11 mouse cellular contexts compared by ENCODE assay signal in the genomic region with DNA sequence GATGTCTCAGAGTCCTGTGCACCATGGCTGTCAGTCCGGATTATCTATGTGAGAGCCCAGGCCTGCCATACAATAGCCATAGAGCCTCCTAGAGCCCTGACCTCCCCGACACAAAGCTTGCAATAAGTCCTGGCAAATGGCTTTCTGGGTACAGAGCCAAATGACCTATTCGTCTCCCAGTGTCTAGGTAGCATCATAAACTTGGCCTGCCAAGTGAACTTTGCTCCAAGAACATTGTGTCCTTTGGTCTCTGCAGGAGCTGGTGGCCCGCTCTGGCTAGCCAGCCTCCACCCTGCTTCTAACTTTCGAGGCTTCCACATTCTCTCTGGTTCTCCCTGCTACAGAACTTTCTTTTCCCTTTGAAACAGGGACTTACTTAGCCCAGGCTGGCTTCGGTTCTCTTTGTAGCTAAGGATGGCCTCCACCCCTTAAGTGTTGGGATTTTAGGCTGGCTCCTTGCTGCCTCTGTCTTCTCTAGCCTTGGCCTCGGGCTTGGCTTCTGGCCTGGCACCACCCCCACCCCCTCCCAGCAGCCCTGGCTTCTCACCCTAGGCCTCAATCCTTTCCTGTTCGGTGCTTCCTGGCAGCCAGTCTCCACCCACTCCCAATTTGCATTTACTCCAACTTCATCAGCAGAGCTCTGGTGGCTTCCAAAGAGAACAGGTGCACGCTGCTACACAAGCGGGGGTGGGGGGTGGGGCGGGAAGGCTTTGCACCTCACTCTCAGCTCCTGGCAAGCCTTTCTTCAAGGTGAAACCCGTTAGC.
DNase-seq lines count a peak whose midpoint lies in the region; ATAC-seq and TF ChIP-seq lines count a peak whose summit lies in the region.
"Had no signal": no experiment of that assay in that cellular context is flagged by ENCODE, and none has a peak within 500 bp of the region (broad histone marks: within the 10 kb centered on the region; RNA-seq: fewer than 3 reads in every experiment).

No protein-coding gene starts in this region.

- no peaks in the 10 kb centered on the region for H3K9me3 ChIP-seq in hindbrain, postnatal 0 days (ENCODE audit: low read length)
- no peaks in the 10 kb centered on the region for H3K9me3 ChIP-seq in hindbrain, embryonic 12.5 days (replicated peaks)
- H3K9me3 ChIP-seq in stomach, postnatal 0 days (ENCODE audit: control insufficient read depth, low read length) = no peaks in the 10 kb centered on the region
- H3K9me3 ChIP-seq: hindbrain, embryonic 13.5 days; liver, embryonic 12.5 days had no signal

- 49% methylated on average over 12 of the region's 12 CpGs for WGBS in hindbrain, postnatal 0 days
- 51% methylated on average over 12 of the region's 12 CpGs for WGBS in hindbrain, embryonic 12.5 days
- WGBS in stomach, postnatal 0 days = 40% methylated on average over 12 of the region's 12 CpGs

- no peak overlapping the region for H3K4me3 ChIP-seq in hindbrain, postnatal 0 days (ENCODE audit: low read length)
- no peak overlapping the region for H3K4me3 ChIP-seq in hindbrain, embryonic 12.5 days
- H3K4me3 ChIP-seq in stomach, postnatal 0 days (ENCODE audit: low read depth, low read length) = no peak overlapping the region
- H3K4me3 ChIP-seq: hindbrain, embryonic 13.5 days; liver, embryonic 12.5 days had no signal

- H3K27me3 ChIP-seq in hindbrain, postnatal 0 days (ENCODE audit: insufficient read depth, low read length) = no peaks in the 10 kb centered on the region; the same call in 1 of the 2 replicates
- H3K27me3 ChIP-seq in hindbrain, embryonic 12.5 days = peaks cover 13% of the 10 kb centered on the region; the same call in 1 of the 2 replicates
- no peaks in the 10 kb centered on the region for H3K27me3 ChIP-seq in stomach, postnatal 0 days (ENCODE audit: control insufficient read depth, insufficient read depth, low read length)

- TF ChIP-seq CTCF in hindbrain, postnatal 0 days (IDR thresholded peaks at IDR 0.05; ENCODE audit: low read depth) = no peak
- no peak for TF ChIP-seq CTCF in stomach, postnatal 0 days (IDR thresholded peaks at IDR 0.05; ENCODE audit: low read depth)

- DNase-seq in adrenal gland, adult 8-10 months = peak; percentile 19
- no peak for DNase-seq in adrenal gland, postnatal 10 days
- peak; percentile 34 for DNase-seq in hindbrain, postnatal 0 days (ENCODE audit: low spot score)
- peak; percentile 9 for DNase-seq in thymus, postnatal 25 days
- DNase-seq in thymus, adult 18-20 months = no peak
- no peak for DNase-seq in stomach, postnatal 0 days (ENCODE audit: low spot score)
- DNase-seq: layer of hippocampus, adult 9-11 months had no signal

- TF ChIP-seq EP300 in stomach, postnatal 0 days (optimal IDR thresholded peaks at IDR 0.05) = no peak

- H3K9ac ChIP-seq in hindbrain, postnatal 0 days (replicated peaks; ENCODE audit: low read length) = no peak overlapping the region
- no peak overlapping the region for H3K9ac ChIP-seq in hindbrain, embryonic 12.5 days
- H3K9ac ChIP-seq in stomach, postnatal 0 days (ENCODE audit: low read length) = no peak overlapping the region
- H3K9ac ChIP-seq: hindbrain, embryonic 13.5 days; liver, embryonic 12.5 days had no signal

- H3K27ac ChIP-seq in hindbrain, postnatal 0 days = no peak overlapping the region
- no peak overlapping the region for H3K27ac ChIP-seq in hindbrain, embryonic 12.5 days
- H3K27ac ChIP-seq in stomach, postnatal 0 days (replicated peaks) = no peak overlapping the region
- H3K27ac ChIP-seq: hindbrain, embryonic 13.5 days; liver, embryonic 12.5 days had no signal

- ATAC-seq in hindbrain, postnatal 0 days = peak; percentile 21; the same call in 1 of the 2 replicates
- ATAC-seq in hindbrain, embryonic 12.5 days (ENCODE audit: low FRiP score) = no peak
- no peak for ATAC-seq in stomach, postnatal 0 days (ENCODE audit: low FRiP score, low TSS enrichment)
- ATAC-seq in CD4-positive, CD25-positive, alpha-beta regulatory T cell, adult 4 months = no peak
- ATAC-seq: liver, embryonic 12.5 days had no signal

- H3K36me3 ChIP-seq in hindbrain, postnatal 0 days (ENCODE audit: insufficient read depth, low read length) = no peaks in the 10 kb centered on the region
- H3K36me3 ChIP-seq in hindbrain, embryonic 12.5 days = no peaks in the 10 kb centered on the region
- H3K36me3 ChIP-seq in stomach, postnatal 0 days (ENCODE audit: control insufficient read depth, insufficient read depth, low read length) = no peaks in the 10 kb centered on the region
- H3K36me3 ChIP-seq: hindbrain, embryonic 13.5 days; liver, embryonic 12.5 days had no signal

- H3K4me1 ChIP-seq in hindbrain, postnatal 0 days (ENCODE audit: insufficient read depth, low read length) = no peaks in the 10 kb centered on the region
- H3K4me1 ChIP-seq in hindbrain, embryonic 12.5 days = 0 out of 2 replicates have a peak, but pooled peaks cover 10% of the 10 kb centered on the region
- no peaks in the 10 kb centered on the region for H3K4me1 ChIP-seq in stomach, postnatal 0 days (replicated peaks; ENCODE audit: control insufficient read depth, insufficient read depth)
- H3K4me1 ChIP-seq: liver, embryonic 12.5 days had no signal

- no peak overlapping the region for H3K4me2 ChIP-seq in hindbrain, postnatal 0 days (ENCODE audit: low read depth, low read length)
- H3K4me2 ChIP-seq in hindbrain, embryonic 12.5 days (replicated peaks) = no peak overlapping the region
- no peak overlapping the region for H3K4me2 ChIP-seq in stomach, postnatal 0 days (replicated peaks; ENCODE audit: low read depth)
- H3K4me2 ChIP-seq: hindbrain, embryonic 13.5 days; liver, embryonic 12.5 days had no signal

Comparison
In these comparisons a context has a peak if more than half of its experiments do, and no peak if none do; other contexts are left out.
1. DNase-seq: peak in adrenal gland, adult 8-10 months (single experiment), hindbrain, postnatal 0 days (single experiment) and thymus, postnatal 25 days (single experiment); none in adrenal gland, postnatal 10 days (single experiment), thymus, adult 18-20 months (0 of 2) and stomach, postnatal 0 days (single experiment).